ENCODE assay signal across 22 mouse cellular contexts in genomic region chr13:101349354-101349753, GRCm38 (mm10).
DNase-seq lines count a peak whose midpoint lies in the region; ATAC-seq and TF ChIP-seq lines count a peak whose summit lies in the region.
"Had no signal": no experiment of that assay in that cellular context is flagged by ENCODE, and none has a peak within 500 bp of the region (broad histone marks: within the 10 kb centered on the region; RNA-seq: fewer than 3 reads in every experiment).

No protein-coding gene starts in this region.

- H3K9ac ChIP-seq in kidney, embryonic 16.5 days (replicated peaks; ENCODE audit: low read length), result no peak overlapping the region
- no peak overlapping the region for H3K9ac ChIP-seq in stomach, postnatal 0 days (ENCODE audit: low read length)
- H3K9ac ChIP-seq: forebrain, embryonic 15.5 days; intestine, embryonic 15.5 days; limb, embryonic 12.5 days; liver, embryonic 13.5 days; midbrain, embryonic 12.5 days had no signal

- H3K36me3 ChIP-seq in kidney, adult 2 months (ENCODE audit: control insufficient read depth, insufficient read depth, low read length), result no peaks in the 10 kb centered on the region
- no peaks in the 10 kb centered on the region for H3K36me3 ChIP-seq in kidney, embryonic 16.5 days (ENCODE audit: insufficient read depth, low read length)
- H3K36me3 ChIP-seq in stomach, postnatal 0 days (ENCODE audit: control insufficient read depth, insufficient read depth, low read length), result no peaks in the 10 kb centered on the region
- H3K36me3 ChIP-seq: embryonic facial prominence, embryonic 10.5 days; forebrain, embryonic 15.5 days; G1E; hindbrain, embryonic 10.5 days; intestine, embryonic 15.5 days; limb, embryonic 12.5 days; liver, embryonic 13.5 days; midbrain, embryonic 12.5 days had no signal

- H3K27me3 ChIP-seq in kidney, adult 2 months (replicated peaks; ENCODE audit: control insufficient read depth, insufficient read depth, low read length), result no peaks in the 10 kb centered on the region
- H3K27me3 ChIP-seq in kidney, embryonic 16.5 days (ENCODE audit: insufficient read depth, low read length), result no peaks in the 10 kb centered on the region
- H3K27me3 ChIP-seq in stomach, postnatal 0 days (ENCODE audit: control insufficient read depth, insufficient read depth, low read length), result no peaks in the 10 kb centered on the region
- H3K27me3 ChIP-seq: CH12.LX; forebrain, embryonic 15.5 days; intestine, embryonic 15.5 days; limb, embryonic 12.5 days; liver, embryonic 13.5 days; midbrain, embryonic 12.5 days had no signal

- 50% methylated on average over 2 of the region's 2 CpGs for WGBS in kidney, adult 2 months
- 91% methylated on average over 2 of the region's 2 CpGs for WGBS in kidney, embryonic 16.5 days
- WGBS in stomach, postnatal 0 days, result 91% methylated on average over 2 of the region's 2 CpGs

- H3K9me3 ChIP-seq in kidney, embryonic 16.5 days (ENCODE audit: low read length), result peaks cover 4% of the 10 kb centered on the region; the same call in 1 of the 2 replicates
- no peaks in the 10 kb centered on the region for H3K9me3 ChIP-seq in stomach, postnatal 0 days (ENCODE audit: control insufficient read depth, low read length)
- H3K9me3 ChIP-seq: embryonic facial prominence, embryonic 10.5 days; forebrain, embryonic 15.5 days; G1E; hindbrain, embryonic 10.5 days; intestine, embryonic 15.5 days; limb, embryonic 12.5 days; liver, embryonic 13.5 days; midbrain, embryonic 12.5 days had no signal

- no peak for ATAC-seq in kidney, embryonic 16.5 days (ENCODE audit: low FRiP score, low TSS enrichment)
- no peak for ATAC-seq in stomach, postnatal 0 days (ENCODE audit: low FRiP score, low TSS enrichment)
- ATAC-seq: forebrain, embryonic 15.5 days; hindbrain, embryonic 16.5 days; intestine, embryonic 15.5 days had no signal

- TF ChIP-seq EP300 in stomach, postnatal 0 days (optimal IDR thresholded peaks at IDR 0.05), result no peak

- TF ChIP-seq POLR2A in kidney, adult 2 months (IDR thresholded peaks at IDR 0.05; ENCODE audit: low read depth, low read length), result no peak

- intact Hi-C loops in gastrocnemius, adult 2 months (cut with DNase I), result no loop called here

- no peak overlapping the region for H3K27ac ChIP-seq in gastrocnemius, adult 2 months
- no peak overlapping the region for H3K27ac ChIP-seq in kidney, adult 2 months (ENCODE audit: insufficient read depth, low read depth, low read length)
- H3K27ac ChIP-seq in kidney, embryonic 16.5 days (ENCODE audit: low read length), result no peak overlapping the region
- no peak overlapping the region for H3K27ac ChIP-seq in stomach, postnatal 0 days (replicated peaks)
- H3K27ac ChIP-seq: embryonic facial prominence, embryonic 10.5 days; forebrain, embryonic 15.5 days; heart, adult 2 months; hindbrain, embryonic 10.5 days; intestine, embryonic 15.5 days; limb, embryonic 12.5 days; liver, embryonic 13.5 days; midbrain, embryonic 12.5 days had no signal

- H3K4me2 ChIP-seq in kidney, embryonic 16.5 days (replicated peaks; ENCODE audit: low read depth, low read length), result no peak overlapping the region
- no peak overlapping the region for H3K4me2 ChIP-seq in stomach, postnatal 0 days (replicated peaks; ENCODE audit: low read depth)
- H3K4me2 ChIP-seq: forebrain, embryonic 15.5 days; intestine, embryonic 15.5 days; limb, embryonic 12.5 days; liver, embryonic 13.5 days; midbrain, embryonic 12.5 days had no signal

- no peaks in the 10 kb centered on the region for H3K4me1 ChIP-seq in kidney, adult 2 months (ENCODE audit: control insufficient read depth, insufficient read depth, low read length)
- no peaks in the 10 kb centered on the region for H3K4me1 ChIP-seq in kidney, embryonic 16.5 days (ENCODE audit: insufficient read depth, low read length)
- H3K4me1 ChIP-seq in stomach, postnatal 0 days (replicated peaks; ENCODE audit: control insufficient read depth, insufficient read depth), result no peaks in the 10 kb centered on the region
- H3K4me1 ChIP-seq: embryonic facial prominence, embryonic 10.5 days; forebrain, embryonic 15.5 days; intestine, embryonic 15.5 days; limb, embryonic 12.5 days; liver, embryonic 13.5 days; midbrain, embryonic 12.5 days had no signal

- TF ChIP-seq CTCF in gastrocnemius, adult 2 months (IDR thresholded peaks at IDR 0.05), result no peak
- TF ChIP-seq CTCF in kidney, adult 2 months (conservative IDR thresholded peaks at IDR 0.05; ENCODE audit: insufficient read depth, insufficient read length, low read depth, low read length), result no peak
- no peak for TF ChIP-seq CTCF in stomach, postnatal 0 days (IDR thresholded peaks at IDR 0.05; ENCODE audit: low read depth)

- DNase-seq in gastrocnemius, adult 2 months, result peak; percentile 18
- DNase-seq in gastrocnemius, adult 18-20 months (ENCODE audit: low spot score), result no peak
- peak; percentile 89 for DNase-seq in kidney, adult 2 months
- peak; percentile 42 to 59 for DNase-seq in adrenal gland, postnatal 36 days
- peak; percentile 80 to 81 for DNase-seq in kidney, postnatal 25 days
- no peak for DNase-seq in stomach, postnatal 0 days (ENCODE audit: low spot score)
- DNase-seq: B cell, adult 2 months; cerebellum, adult 2 months; gastrocnemius, postnatal 25 days; heart, adult 2 months; liver, embryonic 13.5 days; lung, adult 2 months had no signal

- no peak overlapping the region for H3K4me3 ChIP-seq in gastrocnemius, adult 2 months
- no peak overlapping the region for H3K4me3 ChIP-seq in kidney, adult 2 months (ENCODE audit: insufficient read depth, low read depth, low read length)
- no peak overlapping the region for H3K4me3 ChIP-seq in kidney, embryonic 16.5 days (ENCODE audit: low read length)
- H3K4me3 ChIP-seq in stomach, postnatal 0 days (ENCODE audit: low read depth, low read length), result no peak overlapping the region
- H3K4me3 ChIP-seq: embryonic facial prominence, embryonic 10.5 days; forebrain, embryonic 15.5 days; heart, adult 2 months; hindbrain, embryonic 10.5 days; intestine, embryonic 15.5 days; limb, embryonic 12.5 days; liver, embryonic 13.5 days; midbrain, embryonic 12.5 days had no signal

Comparison
In these comparisons a context has a peak if more than half of its experiments do, and no peak if none do; other contexts are left out.
1. DNase-seq: peak in gastrocnemius, adult 2 months (single experiment), kidney, adult 2 months (single experiment), adrenal gland, postnatal 36 days (2 of 2) and kidney, postnatal 25 days (2 of 2); none in gastrocnemius, adult 18-20 months (single experiment) and stomach, postnatal 0 days (single experiment).